Mouse (Mus musculus) cortical plate, adult 2 months (tissue): Measurements from ENCODE around the gene Amfr.

ENCODE experiments used
- CTCF ChIP-seq: fragments of 200-500 bp; IDR thresholded peaks from 2 replicates; pipeline ENCODE4 v1.5.1; 2011; ENCODE audit warnings: mild to moderate bottlenecking, control low read depth, low read length; ENCODE audit not compliant: insufficient read depth; ENCODE audit errors: extremely low read depth
- POLR2A ChIP-seq: fragments of 200-500 bp; IDR thresholded peaks from 2 replicates; pipeline ENCODE4 v1.6.1; 2011; ENCODE audit warnings: mild to moderate bottlenecking, low read length, control low read depth; ENCODE audit not compliant: insufficient read depth; ENCODE audit errors: extremely low read depth

DNA sequence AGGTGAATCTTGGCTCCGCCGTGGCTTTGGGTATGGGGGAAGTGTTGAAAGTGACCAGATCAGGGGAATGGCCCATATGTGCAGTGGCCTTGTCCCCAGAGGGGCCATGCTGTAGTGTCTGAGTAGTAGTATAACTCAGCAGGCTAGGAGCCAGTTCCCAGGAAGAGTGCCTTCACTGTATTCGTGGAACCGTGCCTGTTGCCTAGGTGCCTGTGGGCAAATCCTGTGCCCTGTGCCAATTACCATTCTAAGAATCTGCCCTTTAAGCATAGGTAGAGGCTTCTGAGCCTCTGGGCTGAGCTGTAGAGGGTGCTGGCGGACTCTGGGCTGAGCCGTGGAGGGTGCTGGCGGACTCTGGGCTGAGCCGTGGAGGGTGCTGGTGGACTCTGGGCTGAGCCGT, 54.2 kb downstream of the Amfr start:
- TF ChIP-seq CTCF (no peak), POLR2A (no peak)
